Mouse (Mus musculus) bone marrow, adult 2 months (tissue): ENCODE results near the gene Tbc1d1.

Source experiments
- CTCF ChIP-seq: fragments of 200-500 bp; IDR thresholded peaks from 2 replicates; pipeline ENCODE4 v1.5.1; 2011; ENCODE audit warnings: low read length, control low read depth; ENCODE audit not compliant: control insufficient read depth, insufficient read depth
- POLR2A ChIP-seq: fragments of 200-500 bp; IDR thresholded peaks from 2 replicates; pipeline ENCODE4 v1.6.1; 2011; ENCODE audit warnings: low read depth, mild to moderate bottlenecking, control low read depth, low read length, borderline replicate concordance; ENCODE audit not compliant: control insufficient read depth

- TF ChIP-seq CTCF (no peak), POLR2A (no peak)
Observed at GRCm38 (mm10) chr5:64218603-64218999, 62.5 kb downstream of the Tbc1d1 start.
